Mouse (Mus musculus) liver, embryonic 15.5 days (tissue): ENCODE measurements around the gene Ibtk. TPM values are rescaled to one million over a fixed set of nuclear protein-coding genes. Genes with fewer than 3 reads are reported as not detected.
"Not testable (repeated sequence)": the region's sequence is repeated elsewhere in the genome, so short reads cannot be mapped to it uniquely, and the experiment has no call there.

Experiments used
- ATAC-seq: fragments of 200-750 bp; cut with Nextera tagmentation; 2 replicates; pipeline ENCODE4 v1.8.0; 2017; ENCODE audit warnings: moderate number of reproducible peaks, mild to moderate bottlenecking, moderate library complexity; ENCODE audit not compliant: insufficient read depth
- H3K27ac ChIP-seq: fragments of 300-500 bp; sonication (generic); replicated peaks from 2 replicates; pipeline ENCODE4 v1.5.1; 2015; ENCODE audit warnings: mild to moderate bottlenecking, inconsistent platforms
- H3K27me3 ChIP-seq: fragments of 300-500 bp; sonication (generic); 2 replicates; pipeline ENCODE4 v1.6.1; 2015; ENCODE audit warnings: mild to moderate bottlenecking, inconsistent platforms
- H3K36me3 ChIP-seq: fragments of 300-500 bp; sonication (generic); replicated peaks from 2 replicates; pipeline ENCODE4 v1.6.1; 2015; ENCODE audit warnings: moderate library complexity, mild to moderate bottlenecking, inconsistent platforms
- H3K4me1 ChIP-seq: fragments of 300-500 bp; sonication (generic); replicated peaks from 2 replicates; pipeline ENCODE4 v1.6.1; 2015; ENCODE audit warnings: inconsistent platforms
- H3K4me2 ChIP-seq: fragments of 300-500 bp; sonication (generic); 2 replicates; pipeline ENCODE4 v1.6.1; 2015; ENCODE audit warnings: moderate library complexity, mild to moderate bottlenecking, inconsistent platforms
- H3K4me3 ChIP-seq: fragments of 300-500 bp; sonication (generic); replicated peaks from 2 replicates; pipeline ENCODE4 v1.5.1; 2015; ENCODE audit warnings: mild to moderate bottlenecking, inconsistent platforms
- H3K9ac ChIP-seq: fragments of 300-500 bp; sonication (generic); 2 replicates; pipeline ENCODE4 v1.6.1; 2015; ENCODE audit warnings: moderate library complexity, mild to moderate bottlenecking, inconsistent platforms
- H3K9me3 ChIP-seq: fragments of 300-500 bp; sonication (generic); replicated peaks from 2 replicates; pipeline ENCODE4 v1.6.1; 2016; ENCODE audit warnings: inconsistent platforms
- WGBS: fragments of 180-500 bp; shearing (Covaris S2); methylation state at CpG from one replicate; pipeline ENCODE4 v1.1.7; 2015; ENCODE audit warnings: mixed read lengths; ENCODE audit not compliant: insufficient replicate concordance; 5-methylcytosine and 5-hydroxymethylcytosine counted together
- polyA plus RNA-seq: library from polyadenylated mRNA; unstranded; fragments of >200 nt; fragmentation: Nextera tagmentation; extraction: Ambion mirVana; gene quantifications from 2 replicates; pipeline ENCODE4 v1.2.1, GENCODE M21; 2015

The Ibtk gene
- 23.9 and 25.9 TPM in 2 replicates for polyA plus RNA-seq

- under 1% methylated on average over 52 of the region's 52 CpGs for WGBS
- Histone ChIP-seq H3K4me2 (peak within 1 kb of the TSS; percentile 84), H3K9me3 (no peaks in the 10 kb centered on the region), H3K4me1 (peaks cover 35% of the 10 kb centered on the region), H3K9ac (peak within 1 kb of the TSS; percentile 99), H3K36me3 (0 out of 2 replicates have a peak, but pooled peaks cover 7% of the 10 kb centered on the region), H3K4me3 (peak within 1 kb of the TSS; percentile 96), H3K27me3 (no peaks in the 10 kb centered on the region), H3K27ac (peak within 1 kb of the TSS; percentile 99)
- ATAC-seq: peak; percentile 95
These were observed at the start of gene Ibtk for GRCm38 (mm10) chr9:85749142-85749921. Gene Ibtk (minus strand): TSS chr9:85749334.

DNA sequence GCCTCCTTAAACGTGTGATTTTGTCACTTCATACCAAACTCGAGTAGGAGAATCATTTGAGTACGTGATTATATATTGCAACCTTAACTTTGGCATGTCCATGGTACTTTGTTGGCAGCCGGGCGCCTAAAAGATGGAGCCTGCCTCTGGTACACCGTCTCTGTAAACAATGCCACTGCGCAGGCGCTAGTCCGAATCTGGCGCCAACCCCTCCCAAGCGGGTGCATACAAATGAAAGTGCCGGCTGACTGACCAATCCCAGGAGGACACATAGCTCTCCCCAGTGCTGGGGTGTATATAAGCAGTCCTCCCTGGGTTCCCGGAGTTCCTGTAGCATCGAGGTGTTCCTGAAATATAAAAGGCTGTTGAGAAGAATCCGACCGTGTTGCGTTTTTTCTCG, 42.4 kb upstream of the Ibtk start:
- not testable (repeated sequence) for H3K9ac ChIP-seq, H3K4me2 ChIP-seq, H3K4me1 ChIP-seq, H3K27ac ChIP-seq, H3K27me3 ChIP-seq, H3K4me3 ChIP-seq, ATAC-seq, H3K36me3 ChIP-seq, H3K9me3 ChIP-seq
- 86% methylated on average over 18 of the region's 18 CpGs for WGBS

DNA sequence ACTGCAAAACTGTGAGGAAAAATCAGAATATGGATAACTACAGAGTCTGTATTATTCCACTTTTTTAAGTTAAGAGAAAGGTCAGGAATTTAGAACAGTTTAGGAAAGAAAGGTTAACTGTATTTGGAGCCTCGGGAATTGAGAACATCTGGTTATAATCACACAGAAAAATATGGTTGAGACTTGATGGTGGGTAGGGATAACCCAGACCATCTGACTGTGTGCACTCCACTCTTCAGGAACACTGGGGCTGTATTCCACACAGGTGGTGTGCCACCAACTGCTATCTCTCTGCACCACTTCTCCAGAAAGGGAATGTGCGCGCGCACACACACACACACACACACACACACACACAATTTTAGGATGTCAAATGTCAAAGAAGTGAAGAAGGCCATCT, 31.1 kb upstream of the Ibtk start:
- H3K4me3 ChIP-seq: no peak overlapping the region
- ATAC-seq: no peak
- no peaks in the 10 kb centered on the region for H3K36me3 ChIP-seq
- no peak overlapping the region for H3K9ac ChIP-seq
- H3K27me3 ChIP-seq: peaks cover 7% of the 10 kb centered on the region; the same call in 1 of the 2 replicates
- no peak overlapping the region for H3K4me2 ChIP-seq
- 77% methylated on average over 4 of the region's 4 CpGs for WGBS
- no peaks in the 10 kb centered on the region for H3K9me3 ChIP-seq
- no peaks in the 10 kb centered on the region for H3K4me1 ChIP-seq
- no peak overlapping the region for H3K27ac ChIP-seq

GRCm38 (mm10) chr9:85779458-85779857, 30.3 kb upstream of the Ibtk start:
- H3K9ac ChIP-seq: no peak overlapping the region
- 28% methylated on average over 4 of the region's 4 CpGs for WGBS

GRCm38 (mm10) chr9:85777544-85777943, 28.4 kb upstream of the Ibtk start:
- 58% methylated on average over 6 of the region's 6 CpGs for whole genome bisulfite sequencing
- peaks cover 7% of the 10 kb centered on the region; the same call in 1 of the 2 replicates for H3K27me3 ChIP-seq
- H3K9me3 ChIP-seq: no peaks in the 10 kb centered on the region
- H3K4me3 ChIP-seq: no peak overlapping the region
- H3K4me2 ChIP-seq: no peak overlapping the region
- ATAC-seq: no peak
- no peak overlapping the region for H3K9ac ChIP-seq
- H3K36me3 ChIP-seq: no peaks in the 10 kb centered on the region
- H3K27ac ChIP-seq: no peak overlapping the region
- H3K4me1 ChIP-seq: no peaks in the 10 kb centered on the region

More at GRCm38 (mm10) chr9:85779458-85779857, 30.3 kb upstream of the Ibtk start:
- no peaks in the 10 kb centered on the region for H3K9me3 ChIP-seq
- H3K4me2 ChIP-seq: no peak overlapping the region
- no peak overlapping the region for H3K4me3 ChIP-seq
- peaks cover 7% of the 10 kb centered on the region; the same call in 1 of the 2 replicates for H3K27me3 ChIP-seq
- H3K27ac ChIP-seq: no peak overlapping the region
- no peaks in the 10 kb centered on the region for H3K36me3 ChIP-seq
- no peaks in the 10 kb centered on the region for H3K4me1 ChIP-seq
- no peak for ATAC-seq

- WGBS: 59% methylated on average over 12 of the region's 12 CpGs
- no peaks in the 10 kb centered on the region; the same call in 1 of the 2 replicates for H3K4me1 ChIP-seq
- no peaks in the 10 kb centered on the region for H3K9me3 ChIP-seq
- H3K27ac ChIP-seq: no peak overlapping the region
- H3K9ac ChIP-seq: no peak overlapping the region
- H3K4me2 ChIP-seq: no peak overlapping the region
- no peak overlapping the region for H3K4me3 ChIP-seq
- no peak for ATAC-seq
- no peaks in the 10 kb centered on the region for H3K36me3 ChIP-seq
- H3K27me3 ChIP-seq: no peaks in the 10 kb centered on the region
These were observed 23.1 kb upstream of the Ibtk start for GRCm38 (mm10) chr9:85772280-85772679.

- no peak for ATAC-seq
- no peaks in the 10 kb centered on the region for H3K9me3 ChIP-seq
- H3K4me1 ChIP-seq: no peaks in the 10 kb centered on the region; the same call in 1 of the 2 replicates
- H3K36me3 ChIP-seq: no peaks in the 10 kb centered on the region
- no peak overlapping the region for H3K27ac ChIP-seq
- no peak overlapping the region for H3K4me3 ChIP-seq
- WGBS: 52% methylated on average over 3 of the region's 3 CpGs
- no peak overlapping the region for H3K4me2 ChIP-seq
- no peaks in the 10 kb centered on the region for H3K27me3 ChIP-seq
- H3K9ac ChIP-seq: no peak overlapping the region
These were observed 22.3 kb upstream of the Ibtk start for GRCm38 (mm10) chr9:85771454-85771853.

- Histone ChIP-seq H3K4me2 (no peak overlapping the region), H3K36me3 (no peaks in the 10 kb centered on the region), H3K27ac (no peak overlapping the region), H3K4me1 (no peaks in the 10 kb centered on the region; the same call in 1 of the 2 replicates), H3K27me3 (no peaks in the 10 kb centered on the region), H3K9me3 (no peaks in the 10 kb centered on the region), H3K4me3 (no peak overlapping the region), H3K9ac (no peak overlapping the region)
- no peak for ATAC-seq
- 52% methylated on average over 4 of the region's 4 CpGs for WGBS
These were observed 21.2 kb upstream of the Ibtk start for GRCm38 (mm10) chr9:85770369-85770768.

- no peaks in the 10 kb centered on the region; the same call in 1 of the 2 replicates for H3K4me1 ChIP-seq
These were observed 20.1 kb upstream of the Ibtk start for GRCm38 (mm10) chr9:85769057-85769789.

GRCm38 (mm10) chr9:85767255-85767654, 18.1 kb upstream of the Ibtk start:
- H3K27ac ChIP-seq: no peak overlapping the region
- H3K4me3 ChIP-seq: no peak overlapping the region
- WGBS: 60% methylated on average over 2 of the region's 2 CpGs
- no peak overlapping the region for H3K4me2 ChIP-seq
- no peaks in the 10 kb centered on the region for H3K9me3 ChIP-seq
- ATAC-seq: no peak
- no peaks in the 10 kb centered on the region for H3K27me3 ChIP-seq
- H3K9ac ChIP-seq: no peak overlapping the region
- no peaks in the 10 kb centered on the region for H3K36me3 ChIP-seq
- no peaks in the 10 kb centered on the region; the same call in 1 of the 2 replicates for H3K4me1 ChIP-seq

More at GRCm38 (mm10) chr9:85769057-85769789, 20.1 kb upstream of the Ibtk start:
- Histone ChIP-seq H3K4me2 (no peak overlapping the region), H3K36me3 (no peaks in the 10 kb centered on the region), H3K9ac (no peak overlapping the region), H3K9me3 (no peaks in the 10 kb centered on the region), H3K4me3 (no peak overlapping the region), H3K27me3 (no peaks in the 10 kb centered on the region), H3K27ac (no peak overlapping the region; the same call in 1 of the 2 replicates)
- 36% methylated on average over 12 of the region's 12 CpGs for WGBS
- peak; percentile 40; the same call in 1 of the 2 replicates for ATAC-seq

- Histone ChIP-seq H3K4me3 (no peak overlapping the region), H3K27ac (no peak overlapping the region), H3K4me1 (no peaks in the 10 kb centered on the region), H3K9ac (no peak overlapping the region), H3K4me2 (no peak overlapping the region), H3K9me3 (no peaks in the 10 kb centered on the region), H3K36me3 (no peaks in the 10 kb centered on the region), H3K27me3 (no peaks in the 10 kb centered on the region)
- ATAC-seq: peak; percentile 51; the same call in 1 of the 2 replicates
- whole genome bisulfite sequencing: 69% methylated on average over 1 of the region's 1 CpGs
These were observed 13.3 kb upstream of the Ibtk start for GRCm38 (mm10) chr9:85762476-85762875.
